Mouse (Mus musculus) midbrain, postnatal 0 days (tissue): Measurements from ENCODE around the gene Cfap44. TPM values are rescaled to one million over a fixed set of nuclear protein-coding genes. Genes with fewer than 3 reads are reported as not detected.

ENCODE experiments used
- ATAC-seq: fragments of 200-750 bp; cut with Nextera tagmentation; 2 replicates; pipeline ENCODE4 v1.8.0; 2017; ENCODE audit warnings: moderate number of reproducible peaks, mild to moderate bottlenecking, moderate TSS enrichment, moderate library complexity; ENCODE audit not compliant: low FRiP score
- DNase-seq: peaks from one replicate; pipeline ENCODE4 v3.0.0-alpha.2; 2015; ENCODE audit warnings: low spot score
- H3K27ac ChIP-seq: fragments of 300-500 bp; sonication (generic); 2 replicates; pipeline ENCODE4 v1.5.1; 2014; ENCODE audit warnings: low read depth, mild to moderate bottlenecking, low read length, mixed read lengths
- H3K27me3 ChIP-seq: fragments of 300-500 bp; sonication (generic); 2 replicates; pipeline ENCODE4 v1.6.1; 2014; ENCODE audit warnings: low read length, control low read depth, mixed read lengths; ENCODE audit not compliant: insufficient read depth
- H3K36me3 ChIP-seq: fragments of 300-500 bp; sonication (generic); 2 replicates; pipeline ENCODE4 v1.6.1; 2014; ENCODE audit warnings: low read length, control low read depth, mixed read lengths; ENCODE audit not compliant: insufficient read depth
- H3K4me1 ChIP-seq: fragments of 300-500 bp; sonication (generic); 2 replicates; pipeline ENCODE4 v1.6.1; 2014; ENCODE audit warnings: mild to moderate bottlenecking, control low read depth, antibody characterized with exemption, low read length, mixed read lengths; ENCODE audit not compliant: insufficient read depth
- H3K4me2 ChIP-seq: fragments of 300-500 bp; sonication (generic); 2 replicates; pipeline ENCODE4 v1.6.1; 2014; ENCODE audit warnings: low read depth, mild to moderate bottlenecking, low read length, mixed read lengths; ENCODE audit not compliant: poor library complexity, severe bottlenecking
- H3K4me3 ChIP-seq: fragments of 300-500 bp; sonication (generic); 2 replicates; pipeline ENCODE4 v1.5.1; 2014; ENCODE audit warnings: low read depth, mild to moderate bottlenecking, low read length, moderate library complexity
- H3K9ac ChIP-seq: fragments of 300-500 bp; sonication (generic); replicated peaks from 2 replicates; pipeline ENCODE4 v1.6.1; 2014; ENCODE audit warnings: mild to moderate bottlenecking, low read length, moderate library complexity, mixed read lengths; ENCODE audit not compliant: poor library complexity, severe bottlenecking
- H3K9me3 ChIP-seq: fragments of 300-500 bp; sonication (generic); 2 replicates; pipeline ENCODE4 v1.6.1; 2016; ENCODE audit warnings: low read length, control low read depth
- CTCF ChIP-seq: IDR thresholded peaks from 2 replicates; pipeline ENCODE4 v1.5.1; 2016; ENCODE audit warnings: antibody characterized with exemption, mild to moderate bottlenecking
- WGBS: fragments of 180-500 bp; shearing (Covaris S2); extraction: QIAGEN DNeasy Blood & Tissue Kit; methylation state at CpG from one replicate; pipeline ENCODE4 v1.1.7; 2014; 5-methylcytosine and 5-hydroxymethylcytosine counted together
- polyA plus RNA-seq: library from polyadenylated mRNA; unstranded; fragments of >200 nt; fragmentation: Nextera tagmentation; extraction: Ambion mirVana; gene quantifications from 2 replicates; pipeline ENCODE4 v1.2.1, GENCODE M21; 2015
- total RNA-seq: library from RNA; depleted of rRNA; stranded (reverse); fragments of >200 nt; gene quantifications from 2 replicates; pipeline ENCODE4 v1.2.3, GENCODE M21; 2014

The Cfap44 gene
- total and polyA plus RNA-seq, 2 experiments from 2014 or later: 3.7 to 3.8 TPM

DNA sequence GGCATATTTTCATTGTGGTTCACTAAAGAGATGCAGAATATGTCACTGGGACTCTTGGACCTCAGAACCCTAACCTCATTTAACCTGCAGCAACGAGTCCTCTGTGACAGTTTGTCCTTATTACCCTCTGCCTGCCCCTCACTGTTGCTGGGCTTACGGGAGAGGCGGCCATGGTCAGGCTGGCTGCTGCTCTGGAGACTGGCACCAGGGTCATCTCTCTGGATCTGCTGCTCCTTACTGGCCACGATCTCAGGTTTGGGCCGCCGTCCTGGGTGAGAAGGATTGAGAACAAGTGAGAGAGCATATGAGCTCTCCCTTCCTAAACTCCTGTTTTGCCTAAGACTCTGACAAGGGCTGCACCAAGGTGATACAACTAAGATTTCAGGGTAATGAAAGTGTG, 97.6 kb downstream of the Cfap44 start:
- 89% methylated on average over 6 of the region's 6 CpGs for WGBS
- no peak for DNase-seq

DNA sequence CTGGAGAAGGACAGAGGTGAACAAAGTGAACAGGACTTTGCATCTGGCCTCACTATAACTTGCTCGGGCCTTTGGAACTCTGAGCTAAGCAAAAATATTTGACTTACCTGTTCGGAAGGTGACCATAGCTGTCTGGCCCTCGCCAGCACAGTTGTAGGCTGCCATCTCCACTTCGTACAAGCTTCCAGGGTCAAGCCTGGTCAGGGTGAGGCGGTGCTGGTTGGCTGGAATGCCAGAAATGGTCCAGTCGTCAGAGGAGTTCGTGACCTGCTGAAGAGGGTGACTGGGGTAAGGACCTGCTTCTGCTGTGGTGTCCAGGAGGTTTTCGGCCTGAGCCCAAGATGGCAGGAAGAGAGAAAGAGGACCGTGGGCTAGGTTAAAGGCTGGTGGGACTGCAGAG, 98.1 kb downstream of the Cfap44 start:
- DNase-seq: no peak
- Histone ChIP-seq H3K4me2 (no peak overlapping the region), H3K27ac (no peak overlapping the region)

More for the DNA sequence above, 97.6 kb downstream of the Cfap44 start:
- H3K9ac ChIP-seq: no peak overlapping the region
- no peaks in the 10 kb centered on the region for H3K27me3 ChIP-seq
- no peak for ATAC-seq
- no peak overlapping the region for H3K27ac ChIP-seq
- TF ChIP-seq CTCF: no peak
- no peaks in the 10 kb centered on the region for H3K9me3 ChIP-seq
- no peaks in the 10 kb centered on the region for H3K4me1 ChIP-seq
- no peaks in the 10 kb centered on the region for H3K36me3 ChIP-seq
- H3K4me3 ChIP-seq: no peak overlapping the region
- H3K4me2 ChIP-seq: no peak overlapping the region

DNA sequence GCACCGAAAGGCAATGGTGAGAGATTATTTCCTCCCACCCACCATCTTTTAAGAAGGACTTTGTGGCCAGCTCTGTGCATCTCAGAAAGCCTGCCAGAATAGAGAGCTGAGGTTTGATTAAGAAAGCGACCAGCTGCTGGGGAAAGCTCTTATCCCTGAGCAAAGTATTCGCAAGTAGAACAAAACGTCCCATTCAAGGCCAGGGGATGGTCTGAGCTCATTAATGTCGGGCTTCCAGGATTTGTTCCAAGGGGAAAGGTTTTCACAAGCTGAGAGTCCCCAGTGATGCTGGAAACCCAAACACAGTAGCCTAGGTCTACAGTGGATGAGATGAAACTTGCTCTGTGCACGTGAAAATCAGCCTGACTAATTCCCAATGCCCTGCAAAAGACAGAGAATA, 99.3 kb downstream of the Cfap44 start:
- Histone ChIP-seq H3K4me1 (no peaks in the 10 kb centered on the region), H3K9ac (no peak overlapping the region), H3K27ac (no peak overlapping the region), H3K27me3 (no peaks in the 10 kb centered on the region), H3K36me3 (0 out of 2 replicates have a peak, but pooled peaks cover 4% of the 10 kb centered on the region), H3K9me3 (no peaks in the 10 kb centered on the region), H3K4me2 (no peak overlapping the region), H3K4me3 (no peak overlapping the region)
- 27% methylated on average over 6 of the region's 6 CpGs for WGBS
- DNase-seq (peak; percentile 58), ATAC-seq (peak; percentile 55; the same call in 1 of the 2 replicates)
- TF ChIP-seq CTCF: no peak

More for the DNA sequence above, 98.1 kb downstream of the Cfap44 start:
- no peaks in the 10 kb centered on the region for H3K9me3 ChIP-seq
- no peaks in the 10 kb centered on the region for H3K27me3 ChIP-seq
- no peak for TF ChIP-seq CTCF
- no peak for ATAC-seq
- 93% methylated on average over 9 of the region's 9 CpGs for WGBS
- no peaks in the 10 kb centered on the region for H3K36me3 ChIP-seq
- H3K4me3 ChIP-seq: no peak overlapping the region
- no peak overlapping the region for H3K9ac ChIP-seq
- no peaks in the 10 kb centered on the region for H3K4me1 ChIP-seq

DNA sequence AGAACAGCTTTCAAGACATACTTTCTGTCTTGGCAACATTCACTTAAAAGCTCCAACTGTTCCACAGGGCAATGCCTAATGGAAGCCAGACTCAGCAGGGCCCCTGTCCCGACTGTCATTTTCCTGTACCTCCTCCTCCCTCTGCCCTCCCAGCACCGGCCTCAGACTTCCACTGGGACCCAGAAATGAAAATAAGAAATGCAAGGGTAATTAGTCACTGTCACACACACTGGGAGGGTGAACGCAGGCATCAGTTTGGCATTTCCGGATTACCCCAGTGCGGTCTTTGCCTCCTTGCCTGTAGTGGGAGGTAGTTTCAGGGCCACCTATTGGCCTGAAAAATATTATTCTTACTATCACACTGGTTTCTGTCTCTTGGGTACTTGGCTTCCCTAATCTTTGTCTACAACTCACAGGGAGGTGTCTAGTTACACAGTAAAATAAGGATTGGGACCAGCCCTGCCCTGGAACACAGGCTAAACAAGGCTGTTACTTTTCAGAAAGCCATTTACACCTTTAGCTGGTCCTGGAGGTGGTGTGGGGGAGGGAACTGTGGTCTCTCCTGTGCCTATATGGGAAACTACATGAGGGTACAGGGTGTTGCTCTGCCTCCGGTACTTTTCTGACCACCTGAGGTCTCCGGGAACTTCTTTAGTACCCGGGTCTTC, 100.0 kb downstream of the Cfap44 start:
- DNase-seq: peak; percentile 69
- no peak for TF ChIP-seq CTCF
- ATAC-seq: no peak
- H3K27me3 ChIP-seq: no peaks in the 10 kb centered on the region
- H3K9me3 ChIP-seq: no peaks in the 10 kb centered on the region
- 49% methylated on average over 8 of the region's 8 CpGs for WGBS
- no peaks in the 10 kb centered on the region for H3K4me1 ChIP-seq
- no peak overlapping the region for H3K9ac ChIP-seq
- H3K27ac ChIP-seq: peak overlapping the region; percentile 38; the same call in 1 of the 2 replicates
- no peak overlapping the region for H3K4me3 ChIP-seq
- H3K36me3 ChIP-seq: 0 out of 2 replicates have a peak, but pooled peaks cover 5% of the 10 kb centered on the region
- no peak overlapping the region for H3K4me2 ChIP-seq

DNA sequence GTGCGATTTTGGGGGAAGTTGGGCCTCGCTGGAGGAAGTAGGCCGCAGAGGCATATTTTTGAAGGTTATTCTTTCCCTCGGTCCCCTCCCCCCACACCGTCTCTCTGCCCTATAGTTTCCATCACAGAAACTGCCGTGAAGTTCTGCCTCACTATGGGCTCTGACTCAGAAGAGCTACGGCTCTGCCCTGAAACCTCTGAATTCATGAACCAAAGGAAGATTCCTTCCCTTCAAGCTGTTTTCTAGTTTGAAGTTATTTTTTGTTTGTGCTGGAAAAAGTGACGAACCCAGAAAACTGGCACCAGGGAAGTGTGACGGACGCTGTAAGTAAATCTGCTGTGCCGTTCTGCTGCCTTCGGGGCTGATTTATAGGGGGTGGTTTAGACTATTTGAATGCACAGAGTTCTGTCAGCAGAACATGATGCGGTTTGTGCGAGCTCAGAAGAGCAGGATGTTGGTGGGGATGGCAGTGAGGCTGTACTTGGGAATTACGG, 102.4 kb downstream of the Cfap44 start:
- no peaks in the 10 kb centered on the region for H3K4me1 ChIP-seq
- no peaks in the 10 kb centered on the region for H3K9me3 ChIP-seq
- 76% methylated on average over 15 of the region's 15 CpGs for WGBS
- TF ChIP-seq CTCF: no peak
- 0 out of 2 replicates have a peak, but pooled peaks cover 5% of the 10 kb centered on the region for H3K36me3 ChIP-seq
- H3K27me3 ChIP-seq: no peaks in the 10 kb centered on the region
- H3K4me3 ChIP-seq: no peak overlapping the region
- ATAC-seq: no peak
- no peak for DNase-seq
- no peak overlapping the region for H3K9ac ChIP-seq
- H3K27ac ChIP-seq: no peak overlapping the region
- H3K4me2 ChIP-seq: no peak overlapping the region

DNA sequence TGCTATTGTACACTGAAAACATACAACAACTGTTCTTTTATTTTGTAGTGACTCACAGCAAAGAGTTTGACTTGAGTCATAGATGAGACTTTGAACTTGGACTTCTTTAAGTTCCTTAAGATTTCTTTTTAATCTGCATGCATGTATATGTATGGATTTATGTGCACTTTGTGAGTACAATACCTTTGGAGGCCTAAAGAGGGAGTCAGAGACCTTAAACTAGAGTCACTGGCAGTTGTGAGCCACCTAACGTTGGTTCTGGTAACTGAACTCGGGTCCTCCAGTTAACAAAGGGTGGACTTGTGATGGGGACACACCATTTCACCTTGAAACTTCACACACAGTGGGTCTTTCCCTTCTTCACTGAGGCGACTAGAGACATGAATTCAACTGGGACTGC, 103.9 kb downstream of the Cfap44 start:
- no peak for ATAC-seq
- TF ChIP-seq CTCF: no peak
- Histone ChIP-seq H3K27me3 (no peaks in the 10 kb centered on the region), H3K27ac (no peak overlapping the region), H3K4me2 (no peak overlapping the region), H3K9ac (no peak overlapping the region), H3K9me3 (no peaks in the 10 kb centered on the region), H3K4me1 (no peaks in the 10 kb centered on the region), H3K4me3 (no peak overlapping the region), H3K36me3 (0 out of 2 replicates have a peak, but pooled peaks cover 5% of the 10 kb centered on the region)
- WGBS: 86% methylated on average over 3 of the region's 3 CpGs
- DNase-seq: no peak
